Mouse (Mus musculus): ENCODE measurements around the gene Stox1.
"Not testable (repeated sequence)": the region's sequence is repeated elsewhere in the genome, so short reads cannot be mapped to it uniquely, and the experiment has no call there.

The Stox1 gene

DNA sequence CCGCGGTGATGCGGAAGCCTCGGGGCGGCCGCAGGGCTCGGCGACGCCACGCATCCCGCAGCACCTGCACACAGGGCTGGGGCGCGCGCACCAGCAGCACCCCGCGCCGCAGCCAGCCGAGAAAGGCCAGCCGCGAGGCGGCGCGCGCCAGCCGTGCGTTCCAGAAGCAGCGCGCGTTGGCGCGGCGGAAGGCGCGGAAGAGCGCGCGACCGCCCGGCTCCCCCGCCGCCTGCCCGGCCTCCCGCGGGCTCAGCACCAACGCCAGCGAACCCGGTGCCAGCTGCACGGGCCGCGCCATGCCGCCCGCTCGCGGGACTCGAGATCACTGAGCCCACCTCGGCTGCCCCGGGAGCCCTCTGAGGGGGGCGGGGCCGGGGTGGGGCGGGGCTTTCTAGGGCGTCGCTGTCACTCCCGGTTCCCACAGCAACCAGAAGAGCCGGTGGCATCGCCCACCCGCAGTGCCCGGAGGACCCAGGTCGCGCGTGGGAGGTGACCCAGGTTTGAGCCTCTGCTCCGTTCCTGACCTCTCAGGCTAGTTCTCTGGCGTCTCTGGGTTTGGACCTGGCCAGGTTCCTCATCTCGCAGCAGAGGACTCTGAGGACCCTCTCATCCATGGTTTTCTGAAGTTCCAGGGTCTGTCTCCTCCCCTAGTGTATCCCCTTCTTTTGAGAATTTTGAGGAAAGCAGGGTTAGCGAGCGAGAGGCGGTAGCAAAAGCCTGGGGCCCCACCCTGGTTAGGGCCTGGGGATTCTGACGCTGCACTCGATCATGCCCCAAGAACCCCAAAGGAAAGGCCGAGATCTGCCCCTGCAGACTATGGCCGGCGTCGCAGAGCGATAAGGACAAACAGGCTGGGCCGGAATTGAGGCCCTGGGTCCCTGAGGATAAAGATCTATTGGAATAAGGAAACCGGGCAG is at the start of gene Stox1:
Gene Stox1, minus strand, starts transcription at position 358 of the 917 bp plus-strand sequence.
- peak; percentile 53 for DNase-seq (ENCODE audit: low read depth, low spot score)

DNA sequence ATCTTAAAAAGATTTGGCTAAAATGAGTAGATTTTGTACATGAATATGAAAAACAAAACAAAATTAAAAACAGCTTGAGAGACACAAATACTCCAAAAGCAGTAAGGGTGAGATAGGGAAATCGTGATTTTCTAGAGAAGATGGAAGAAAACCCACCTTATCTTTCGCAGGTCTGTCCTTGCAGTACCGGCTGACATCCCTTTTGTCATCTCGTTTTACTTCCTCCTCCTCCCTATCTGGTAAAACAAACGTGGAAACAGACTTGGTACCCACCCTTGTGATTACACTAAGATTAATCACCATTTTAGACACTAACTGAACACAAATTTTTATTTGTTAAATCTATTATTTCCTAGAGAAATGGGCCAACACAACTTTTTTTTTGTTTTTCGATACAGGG is 24.9 kb upstream of the Stox1 start:
- DNase-seq (ENCODE audit: low read depth, low spot score): no peak

DNA sequence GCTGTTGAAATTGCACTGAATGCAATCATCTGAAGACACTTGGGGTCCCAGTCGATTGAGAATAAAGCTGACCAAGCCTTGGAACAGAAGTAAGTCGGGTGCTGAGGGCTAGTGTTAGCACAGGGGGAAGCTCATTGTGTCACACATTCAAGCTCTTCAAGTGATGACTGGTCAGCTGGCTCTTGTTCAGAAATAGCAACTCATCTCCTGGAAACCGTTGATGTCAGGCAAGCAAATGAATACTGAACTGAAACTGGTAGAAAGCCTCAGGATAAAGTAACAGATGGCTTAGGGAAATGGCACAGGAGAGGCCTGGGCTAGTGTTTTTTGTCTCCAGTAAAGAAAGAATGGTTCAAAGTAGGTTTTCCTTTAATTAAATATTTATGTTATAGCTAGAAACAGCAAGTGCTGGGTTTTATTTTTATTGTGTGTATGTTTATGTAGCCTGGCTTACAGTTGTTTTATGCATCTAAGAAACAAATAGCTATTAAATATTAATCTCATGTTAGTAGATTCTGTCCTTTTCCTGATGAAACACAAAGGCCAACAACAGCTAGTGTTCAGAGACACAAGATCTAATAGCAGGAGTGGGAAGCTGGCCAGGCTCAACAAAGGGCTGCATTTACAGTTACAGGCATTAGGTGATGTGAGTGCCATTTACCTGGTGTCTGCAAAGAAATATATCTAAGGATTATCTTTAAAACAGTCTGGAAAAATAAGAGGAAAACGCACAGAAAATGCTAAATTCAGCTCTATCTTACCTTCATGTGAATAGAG is 14.2 kb upstream of the Stox1 start:
- no peak for DNase-seq (ENCODE audit: low read depth, low spot score)

DNA sequence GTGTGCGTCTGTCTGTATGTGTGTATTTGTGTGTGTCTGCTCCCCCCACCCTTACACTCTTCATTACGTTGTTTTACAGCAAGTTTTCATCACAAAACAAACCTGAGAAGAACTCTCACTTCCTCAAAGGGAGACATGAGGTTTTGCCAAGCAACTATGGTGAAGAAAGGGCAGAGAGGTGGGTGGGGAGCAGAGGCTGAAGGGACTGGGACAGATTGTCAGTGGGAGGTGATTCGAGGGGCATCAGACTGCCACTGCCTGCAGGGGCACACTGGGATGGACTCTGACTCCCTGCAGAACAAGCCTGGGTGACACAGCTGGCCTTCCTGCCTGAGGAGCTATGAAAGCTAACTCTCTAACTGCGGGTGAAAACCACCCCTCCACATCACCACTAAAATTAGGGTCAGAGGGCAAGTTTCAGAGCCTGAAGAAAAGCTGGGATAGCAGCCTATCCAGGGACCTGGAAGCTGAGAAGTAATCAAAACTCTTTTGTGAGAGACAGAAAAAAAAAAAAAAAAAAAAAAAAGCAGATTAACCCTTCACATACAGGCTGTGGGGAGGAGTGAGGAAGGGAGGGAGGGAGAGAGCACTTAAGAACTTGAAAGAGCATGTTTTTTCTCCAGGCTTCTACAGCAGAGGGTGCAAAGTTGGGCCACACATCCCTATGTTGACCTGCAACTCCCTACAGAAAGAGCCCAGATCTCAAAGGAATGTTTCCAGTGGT is 11.2 kb upstream of the Stox1 start:
- no peak for DNase-seq (ENCODE audit: low read depth, low spot score)

DNA sequence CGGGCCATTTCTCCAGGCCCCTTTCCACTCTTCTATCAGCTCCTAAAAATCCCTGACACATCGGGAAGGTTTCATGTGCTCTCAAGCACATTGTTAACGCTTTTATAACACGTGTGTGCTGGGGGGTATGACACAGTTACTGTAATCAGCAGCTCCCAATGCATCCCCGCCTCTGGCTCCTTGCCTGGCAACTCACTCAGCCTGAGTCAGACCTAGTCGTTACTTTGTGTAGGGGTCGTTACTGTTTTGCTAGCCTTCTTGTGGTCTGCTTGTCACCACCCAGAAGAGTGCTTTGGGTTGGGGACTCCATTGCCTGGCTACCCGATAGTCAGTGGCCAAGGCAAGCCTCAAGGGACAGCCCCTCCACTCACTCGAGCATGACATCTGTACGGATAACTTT is 4.9 kb upstream of the Stox1 start:
- DNase-seq (ENCODE audit: low read depth, low spot score): no peak

DNA sequence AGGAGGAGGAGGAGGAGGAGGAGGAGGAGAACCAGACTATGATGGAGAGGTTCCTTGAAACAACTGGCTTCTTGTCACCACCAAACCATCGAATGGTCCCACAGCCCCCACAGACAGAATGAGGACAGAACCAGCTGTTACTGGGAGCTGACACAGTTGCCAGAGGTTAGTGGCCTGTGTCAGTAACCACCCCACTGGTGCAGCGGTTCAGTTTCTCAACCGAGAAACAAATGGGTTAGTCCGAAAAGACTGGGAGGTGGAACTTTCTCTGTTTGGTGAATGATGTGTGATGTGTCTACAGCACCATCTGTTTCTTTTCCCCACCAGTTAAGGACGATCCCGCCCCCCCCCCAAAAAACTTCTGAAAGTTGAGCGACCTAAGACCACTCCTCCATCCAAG is 992 bp downstream of the Stox1 start:
- DNase-seq (ENCODE audit: low read depth, low spot score): no peak

- no peak for DNase-seq (ENCODE audit: low read depth, low spot score)
Measured at GRCm38 (mm10) chr10:62722701-62723100, 3.2 kb downstream of the Stox1 start.

- not testable (repeated sequence) for DNase-seq (ENCODE audit: low read depth, low spot score)
Measured at GRCm38 (mm10) chr10:62720574-62720973, 5.4 kb downstream of the Stox1 start.

- DNase-seq (ENCODE audit: low read depth, low spot score): no peak
Measured at GRCm38 (mm10) chr10:62713457-62713856, 12.5 kb downstream of the Stox1 start.

DNA sequence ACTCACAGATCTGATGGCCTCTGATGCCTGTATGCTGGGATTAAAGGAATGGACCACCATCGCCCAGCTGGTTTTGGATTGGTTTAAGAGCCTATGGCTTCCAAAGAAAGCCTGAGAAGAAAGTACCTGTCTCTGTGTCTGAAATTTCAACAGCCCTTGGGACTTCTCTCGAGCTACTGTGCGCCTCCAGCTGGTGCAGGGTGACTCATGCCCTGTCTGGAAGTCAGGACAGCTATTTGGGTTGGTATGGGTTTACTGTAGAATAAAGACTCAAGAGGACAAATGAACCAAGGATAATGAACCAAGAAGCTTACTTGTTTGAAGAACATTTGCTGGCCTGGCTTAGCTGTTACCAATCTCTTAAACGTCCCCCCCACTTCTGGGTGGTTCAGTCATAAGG is 22.3 kb downstream of the Stox1 start:
- DNase-seq (ENCODE audit: low read depth, low spot score): no peak

DNA sequence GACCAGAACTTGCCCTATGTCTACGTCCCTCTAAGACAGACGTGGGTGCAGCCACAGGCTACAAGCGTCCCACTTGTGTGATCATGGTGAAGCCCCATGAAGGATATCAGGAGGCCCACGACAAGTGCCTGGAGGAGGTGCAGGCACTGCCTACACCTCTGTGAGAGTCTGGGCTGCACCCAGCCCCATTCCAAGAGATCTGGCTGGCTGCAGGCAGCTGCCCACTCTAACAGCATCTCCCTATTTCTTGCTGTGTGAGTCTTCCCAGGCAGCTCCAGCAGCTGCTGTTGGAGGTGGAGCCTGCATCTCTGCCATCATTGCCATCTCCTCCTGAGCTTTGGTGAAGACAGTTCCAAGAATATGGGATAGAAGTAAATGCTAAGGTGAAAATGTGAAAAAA is 23.5 kb downstream of the Stox1 start:
- DNase-seq (ENCODE audit: low read depth, low spot score): no peak

GRCm38 (mm10) chr10:62692771-62693170 is 33.2 kb downstream of the Stox1 start:
- DNase-seq (ENCODE audit: low read depth, low spot score): no peak

DNA sequence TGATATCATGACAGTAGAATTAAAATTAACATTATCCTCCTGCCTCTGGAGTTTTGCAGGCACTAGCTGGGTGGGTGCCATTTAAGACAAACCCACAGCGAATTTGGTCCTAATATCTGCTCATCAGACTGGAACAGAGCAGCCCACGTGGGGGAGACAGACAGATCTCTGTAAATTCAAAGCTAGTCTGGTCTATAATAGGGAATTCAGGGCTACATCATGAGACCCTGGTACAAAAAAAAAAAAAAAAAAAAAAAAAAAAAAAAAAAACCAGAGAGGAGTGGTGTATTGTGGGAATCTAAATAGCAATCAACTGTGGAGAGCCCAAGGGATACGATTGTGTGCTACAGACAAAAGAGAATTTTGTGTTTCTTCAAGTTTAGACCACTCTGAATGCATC is 33.7 kb downstream of the Stox1 start:
- no peak for DNase-seq (ENCODE audit: low read depth, low spot score)

DNA sequence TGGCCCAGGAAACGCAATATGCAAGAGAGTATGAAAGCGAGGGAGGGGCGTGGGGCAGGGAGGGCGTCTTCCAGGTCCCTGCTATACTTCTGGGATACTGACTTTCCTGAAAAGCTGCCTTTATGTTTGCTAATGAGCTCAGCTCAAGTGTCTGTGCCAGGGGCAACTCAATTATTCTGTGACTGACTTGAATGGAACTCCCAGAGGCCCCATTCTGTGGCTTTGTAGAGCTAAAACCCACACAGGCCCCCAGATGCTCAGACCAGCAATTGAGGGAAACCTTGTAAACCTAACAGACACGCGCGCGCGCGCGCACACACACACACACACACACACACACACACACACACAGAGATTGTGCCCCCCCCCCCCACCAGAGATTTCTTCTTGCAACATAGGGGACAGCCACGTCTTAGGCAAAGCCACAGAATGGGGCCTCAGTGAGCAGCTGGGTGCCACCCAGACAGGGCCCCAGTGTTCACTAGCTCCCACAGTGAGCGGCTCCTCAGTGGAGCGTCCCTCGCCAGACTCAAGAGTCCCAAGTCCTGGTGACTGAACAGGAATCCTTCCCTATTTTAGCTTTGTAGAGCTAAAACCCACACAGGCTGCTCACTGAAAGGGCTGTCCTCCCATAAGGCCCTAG is 38.8 kb downstream of the Stox1 start:
- no peak for DNase-seq (ENCODE audit: low read depth, low spot score)

DNA sequence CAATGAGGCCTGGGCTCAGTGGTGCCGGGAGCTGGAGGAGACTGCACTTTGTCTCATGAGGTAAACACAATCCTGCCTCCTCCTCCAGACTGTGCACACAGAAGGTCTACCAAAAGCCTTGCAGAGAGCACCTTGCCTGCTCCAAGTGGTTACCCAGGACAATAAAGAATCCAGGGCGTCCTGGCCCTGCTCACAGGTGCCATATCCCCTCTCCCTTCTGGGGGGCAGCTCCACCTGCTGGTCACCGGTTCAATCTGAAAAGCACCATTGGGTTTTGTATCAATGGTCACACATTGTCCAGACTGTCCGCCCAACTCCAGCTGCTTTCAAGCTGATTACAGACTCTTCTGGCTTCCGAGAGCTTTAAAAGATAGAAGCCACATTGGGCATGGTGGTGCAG is 42.9 kb downstream of the Stox1 start:
- DNase-seq (ENCODE audit: low read depth, low spot score): no peak

- no peak for DNase-seq (ENCODE audit: low read depth, low spot score)
Measured at GRCm38 (mm10) chr10:62679833-62680232, 46.1 kb downstream of the Stox1 start.

DNA sequence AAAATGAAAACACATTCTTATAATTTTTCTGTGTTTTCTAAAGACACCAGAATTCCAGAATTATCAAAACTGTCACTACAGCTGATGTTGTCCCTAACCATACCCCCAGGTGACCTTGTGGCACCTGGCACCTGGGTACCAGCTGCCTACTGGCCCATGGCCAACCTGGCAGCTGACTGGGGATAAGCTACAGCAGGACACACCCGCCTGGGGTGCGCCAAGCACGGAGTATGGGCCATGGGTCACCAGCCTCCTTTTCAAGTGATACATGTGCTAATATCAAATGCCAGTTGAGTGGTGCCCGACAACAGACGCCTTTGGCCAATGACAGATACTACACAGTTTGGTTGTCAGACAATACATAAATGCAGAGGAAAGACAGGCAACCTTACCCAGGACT is 48.6 kb downstream of the Stox1 start:
- DNase-seq (ENCODE audit: low read depth, low spot score): no peak

- DNase-seq (ENCODE audit: low read depth, low spot score): no peak
Measured at GRCm38 (mm10) chr10:62676196-62676595, 49.7 kb downstream of the Stox1 start.

DNA sequence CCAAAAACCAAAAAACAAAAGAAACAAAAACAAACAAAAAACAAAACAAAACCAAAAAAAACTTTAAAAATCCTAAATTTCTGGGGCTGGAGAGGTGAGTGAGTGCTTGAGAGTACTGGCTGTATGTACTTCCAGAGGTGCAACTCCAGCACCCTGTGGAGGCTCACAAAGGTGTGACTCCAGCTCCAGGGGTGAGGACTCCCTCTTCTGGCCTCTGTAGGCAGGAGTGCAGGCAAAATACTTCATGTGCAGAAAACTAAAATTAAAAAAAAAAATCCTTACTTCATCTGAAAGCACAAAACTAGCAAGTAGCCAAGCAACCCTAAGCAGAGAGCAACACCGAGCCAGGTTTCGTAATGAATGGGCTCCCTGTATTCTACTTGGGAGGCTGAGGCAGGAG is 53.6 kb downstream of the Stox1 start:
- no peak for DNase-seq (ENCODE audit: low read depth, low spot score)

GRCm38 (mm10) chr10:62669245-62669644 is 56.7 kb downstream of the Stox1 start:
- DNase-seq (ENCODE audit: low read depth, low spot score): no peak

- DNase-seq (ENCODE audit: low read depth, low spot score): no peak
Measured at GRCm38 (mm10) chr10:62668463-62668862, 57.5 kb downstream of the Stox1 start.

DNA sequence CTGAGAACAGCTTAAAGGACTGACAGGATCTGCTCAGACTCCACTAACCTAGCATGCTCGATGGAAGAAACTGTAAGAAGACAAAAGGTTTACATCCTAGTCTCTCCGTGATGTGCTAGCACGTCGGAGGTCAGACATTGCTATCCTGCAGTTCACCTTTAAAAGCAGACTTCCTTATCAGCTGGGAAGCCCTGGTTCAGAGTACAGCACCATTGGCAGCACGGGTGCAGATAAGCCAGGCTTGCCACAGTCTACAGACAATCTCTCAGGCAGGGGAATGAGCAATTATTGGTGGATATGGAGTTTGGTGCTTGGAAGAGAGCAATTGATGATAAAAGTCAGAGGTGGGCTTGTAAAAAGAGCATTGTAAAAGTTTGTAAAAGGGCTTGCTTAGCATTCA is 57.9 kb downstream of the Stox1 start:
- DNase-seq (ENCODE audit: low read depth, low spot score): no peak
